Mouse (Mus musculus): ENCODE results near the gene Trnau1ap. TPM values are rescaled to one million over a fixed set of nuclear protein-coding genes. Genes with fewer than 3 reads are reported as not detected.
"Not testable (repeated sequence)": the region's sequence is repeated elsewhere in the genome, so short reads cannot be mapped to it uniquely, and the experiment has no call there.

Trnau1ap gene
- polyA plus RNA-seq, 1 experiment, result 24.1 TPM

DNA sequence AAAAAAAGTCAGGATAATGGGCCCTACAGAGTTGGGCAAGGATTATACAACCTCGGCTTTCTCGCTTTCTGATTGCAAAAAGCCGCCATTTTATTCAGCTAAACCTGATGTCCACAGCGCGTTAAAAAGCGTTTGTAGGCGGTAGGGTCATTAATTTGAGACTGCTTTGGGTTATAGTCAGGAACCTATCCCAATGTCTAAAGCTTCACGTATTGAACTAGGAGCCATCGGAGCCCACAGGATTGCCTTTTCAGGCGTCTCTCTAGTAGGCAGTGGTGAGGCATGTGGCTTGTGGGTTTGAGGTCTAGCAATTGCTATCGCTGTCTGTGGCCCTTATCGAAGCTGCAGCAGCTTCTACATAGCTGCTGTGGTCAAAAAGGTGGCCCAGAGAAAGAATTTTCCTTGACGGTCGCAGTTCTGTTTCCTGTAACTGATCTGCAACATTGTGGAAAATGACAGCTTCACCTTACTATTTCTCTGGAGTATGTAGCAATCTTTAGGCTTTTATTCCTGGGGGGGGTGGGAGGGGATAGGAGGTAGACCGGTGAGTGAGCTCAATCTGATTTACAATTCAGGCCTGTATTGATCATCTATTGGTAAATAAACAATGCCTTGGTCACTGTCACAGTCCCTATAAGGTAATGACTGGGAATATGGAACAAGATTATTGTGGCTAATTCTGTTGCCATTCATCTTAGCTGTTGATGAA is 20.0 kb downstream of the Trnau1ap start:
- Histone ChIP-seq H3K36me3 (ENCODE audit: control insufficient read depth, insufficient read depth, low read length) (peaks cover 26% of the 10 kb centered on the region), H3K4me3 (ENCODE audit: low read depth, low read length) (peak overlapping the region; percentile 88), H3K4me1 (ENCODE audit: control insufficient read depth, insufficient read depth, insufficient read length, low read length) (peaks cover 4% of the 10 kb centered on the region; the same call in 1 of the 2 replicates), H3K27ac (ENCODE audit: insufficient read depth, low read depth, low read length) (peak overlapping the region; percentile 80), H3K27me3 (ENCODE audit: control insufficient read depth, insufficient read depth, low read length) (no peaks in the 10 kb centered on the region)
- under 1% methylated on average over 15 of the region's 15 CpGs for WGBS
- TF ChIP-seq POLR2A (IDR thresholded peaks at IDR 0.05; ENCODE audit: low read depth, low read length) (no peak), CTCF (IDR thresholded peaks at IDR 0.05; ENCODE audit: extremely low read depth, insufficient read length, insufficient replicate concordance, low read depth, low read length) (no peak)

DNA sequence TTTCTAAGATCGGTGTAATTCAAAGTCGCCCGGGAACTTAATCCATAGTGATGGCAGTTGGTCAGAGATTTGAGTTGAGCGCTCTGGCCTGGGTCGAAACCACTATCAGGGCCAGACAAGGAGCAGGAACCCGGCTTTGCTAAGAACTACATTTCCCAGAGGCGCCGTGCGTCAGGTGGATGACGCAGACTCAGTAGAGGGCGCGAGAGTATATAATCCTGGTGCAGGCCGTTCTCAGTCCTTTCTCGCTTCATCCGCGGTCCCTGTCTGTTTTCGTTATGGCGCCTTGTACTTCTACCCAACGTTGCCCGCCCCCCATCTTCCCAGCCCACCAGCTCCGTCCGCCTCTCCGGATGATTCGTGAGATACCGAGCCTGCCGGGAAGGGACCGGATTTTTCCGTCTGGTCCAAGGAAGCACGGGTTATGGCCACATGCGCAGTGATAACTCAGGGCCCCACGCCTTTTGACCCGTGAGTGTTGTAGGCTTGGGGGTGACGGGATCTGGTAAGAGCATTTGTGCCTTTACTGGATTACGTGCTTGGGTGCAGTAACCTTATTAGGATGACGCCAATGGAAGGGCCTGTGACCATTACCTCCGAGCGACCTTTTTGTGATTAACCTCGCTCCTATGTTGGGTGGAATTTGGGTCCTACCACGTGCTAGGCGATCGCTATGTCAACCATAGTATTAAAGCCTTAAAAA is 20.8 kb downstream of the Trnau1ap start:
- Histone ChIP-seq H3K27me3 (ENCODE audit: control insufficient read depth, insufficient read depth, low read length) (no peaks in the 10 kb centered on the region), H3K27ac (ENCODE audit: insufficient read depth, low read depth, low read length) (peak overlapping the region; percentile 80), H3K4me1 (ENCODE audit: control insufficient read depth, insufficient read depth, insufficient read length, low read length) (peaks cover 8% of the 10 kb centered on the region; the same call in 1 of the 2 replicates), H3K36me3 (ENCODE audit: control insufficient read depth, insufficient read depth, low read length) (peaks cover 21% of the 10 kb centered on the region), H3K4me3 (ENCODE audit: low read depth, low read length) (peak overlapping the region; percentile 88)
- no peak for TF ChIP-seq CTCF (IDR thresholded peaks at IDR 0.05; ENCODE audit: extremely low read depth, insufficient read length, insufficient replicate concordance, low read depth, low read length)
- peak; percentile 97 for TF ChIP-seq POLR2A (IDR thresholded peaks at IDR 0.05; ENCODE audit: low read depth, low read length)
- WGBS, result under 1% methylated on average over 41 of the region's 41 CpGs

DNA sequence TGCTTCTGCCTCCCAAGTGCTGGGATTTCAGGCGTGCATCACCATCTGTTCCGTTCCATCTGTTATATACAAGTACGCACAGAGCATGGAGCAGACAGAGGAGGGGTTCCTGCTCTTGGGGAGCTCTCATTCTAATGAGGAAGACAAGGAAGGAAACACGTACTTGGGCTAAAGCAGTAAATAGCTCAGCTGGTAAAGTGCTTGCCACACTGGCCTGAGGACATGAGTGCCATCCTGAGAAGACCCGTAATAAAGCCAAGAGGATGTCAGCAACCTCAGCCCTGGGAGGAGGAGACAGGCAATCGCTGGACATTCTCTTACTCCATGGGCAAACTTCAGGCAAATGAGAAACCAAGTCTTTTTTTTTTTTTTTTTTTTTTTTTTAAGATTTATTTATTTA is 23.3 kb downstream of the Trnau1ap start:
- Histone ChIP-seq H3K27me3 (ENCODE audit: control insufficient read depth, insufficient read depth, low read length) (no peaks in the 10 kb centered on the region), H3K36me3 (ENCODE audit: control insufficient read depth, insufficient read depth, low read length) (peaks cover 9% of the 10 kb centered on the region), H3K4me3 (ENCODE audit: low read depth, low read length) (no peak overlapping the region), H3K4me1 (ENCODE audit: control insufficient read depth, insufficient read depth, insufficient read length, low read length) (peaks cover 8% of the 10 kb centered on the region; the same call in 1 of the 2 replicates), H3K27ac (ENCODE audit: insufficient read depth, low read depth, low read length) (peak overlapping the region; percentile 27; the same call in 1 of the 2 replicates)
- TF ChIP-seq CTCF (IDR thresholded peaks at IDR 0.05; ENCODE audit: extremely low read depth, insufficient read length, insufficient replicate concordance, low read depth, low read length), result no peak
- no peak for TF ChIP-seq POLR2A (IDR thresholded peaks at IDR 0.05; ENCODE audit: low read depth, low read length)
- 74% methylated on average over 6 of the region's 6 CpGs for WGBS

DNA sequence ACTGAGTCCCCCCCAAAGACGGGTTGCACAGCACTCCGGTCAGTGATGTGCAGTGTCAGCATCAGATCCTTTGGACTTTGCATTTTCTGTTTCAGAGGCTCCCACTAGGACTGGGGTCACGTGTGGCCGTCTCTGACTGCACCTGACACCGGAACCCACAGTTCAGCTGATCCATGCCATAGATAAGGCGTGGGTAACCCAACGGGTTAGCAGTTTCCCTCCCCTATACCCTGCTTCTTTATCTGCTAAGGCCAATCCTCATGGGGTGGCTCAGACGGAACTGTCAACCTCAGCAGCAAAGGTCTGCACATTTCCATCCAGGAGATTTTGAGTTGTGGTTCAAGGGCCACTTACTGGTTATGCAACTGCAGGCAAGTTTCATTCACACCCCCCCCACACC is 24.1 kb downstream of the Trnau1ap start:
- Histone ChIP-seq H3K4me3 (ENCODE audit: low read depth, low read length) (no peak overlapping the region), H3K4me1 (ENCODE audit: control insufficient read depth, insufficient read depth, insufficient read length, low read length) (peaks cover 8% of the 10 kb centered on the region; the same call in 1 of the 2 replicates), H3K36me3 (ENCODE audit: control insufficient read depth, insufficient read depth, low read length) (peaks cover 3% of the 10 kb centered on the region), H3K27me3 (ENCODE audit: control insufficient read depth, insufficient read depth, low read length) (no peaks in the 10 kb centered on the region), H3K27ac (ENCODE audit: insufficient read depth, low read depth, low read length) (no peak overlapping the region)
- no peak for TF ChIP-seq CTCF (IDR thresholded peaks at IDR 0.05; ENCODE audit: extremely low read depth, insufficient read length, insufficient replicate concordance, low read depth, low read length)
- no peak for TF ChIP-seq POLR2A (IDR thresholded peaks at IDR 0.05; ENCODE audit: low read depth, low read length)
- 72% methylated on average over 8 of the region's 8 CpGs for WGBS

DNA sequence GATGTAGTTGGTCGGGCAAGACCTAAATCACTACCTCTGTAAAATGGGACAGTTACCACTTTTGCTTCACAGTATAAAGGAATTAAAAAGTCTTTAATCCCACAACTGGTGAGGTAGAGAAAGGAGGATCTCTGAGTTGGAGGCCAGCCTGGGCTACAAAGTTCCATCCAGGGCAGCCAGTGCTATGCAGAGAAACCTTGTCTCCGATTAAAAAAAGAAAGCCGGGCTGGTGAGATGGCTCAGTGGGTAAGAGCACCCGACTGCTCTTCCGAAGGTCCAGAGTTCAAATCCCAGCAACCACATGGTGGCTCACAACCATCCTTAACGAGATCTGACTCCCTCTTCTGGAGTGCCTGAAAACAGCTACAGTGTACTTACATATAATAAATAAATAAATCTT is 25.9 kb downstream of the Trnau1ap start:
- H3K4me3 ChIP-seq (ENCODE audit: low read depth, low read length); H3K27ac ChIP-seq (ENCODE audit: insufficient read depth, low read depth, low read length); H3K27me3 ChIP-seq (ENCODE audit: control insufficient read depth, insufficient read depth, low read length); H3K36me3 ChIP-seq (ENCODE audit: control insufficient read depth, insufficient read depth, low read length); H3K4me1 ChIP-seq (ENCODE audit: control insufficient read depth, insufficient read depth, insufficient read length, low read length): not testable (repeated sequence)
- 23% methylated on average over 6 of the region's 6 CpGs for WGBS

DNA sequence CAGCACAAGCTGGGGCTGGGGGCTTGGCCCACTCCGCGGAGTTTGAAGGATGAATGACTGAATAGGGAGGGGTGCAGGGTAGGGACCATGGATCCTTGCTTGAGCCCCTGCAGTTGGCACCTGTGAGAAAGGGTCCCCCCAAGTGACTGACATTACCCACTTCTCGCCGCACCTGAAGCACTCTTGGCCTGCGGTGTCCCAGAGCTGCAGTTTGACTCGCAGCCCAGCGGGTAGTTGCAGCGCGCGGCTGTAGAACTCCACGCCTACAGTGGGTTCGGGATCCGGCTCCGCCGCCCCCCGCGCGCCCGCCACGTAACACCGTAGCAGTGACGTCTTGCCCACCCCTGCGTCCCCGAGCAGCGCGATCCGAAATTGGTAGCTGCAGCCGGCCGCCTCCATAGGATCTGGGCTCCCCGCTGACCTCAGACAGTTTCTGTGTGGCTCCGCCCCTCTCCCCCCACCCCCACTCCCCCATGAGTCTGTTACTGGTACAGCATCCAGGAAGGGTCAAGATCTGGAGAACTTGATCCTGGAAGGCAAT is 26.3 kb downstream of the Trnau1ap start, which contains the start of gene Rab42:
Rab42 (minus strand) TSS at position 447 of the 541 bp plus-strand sequence.
- Histone ChIP-seq H3K27me3 (ENCODE audit: control insufficient read depth, insufficient read depth, low read length) (no peaks in the 10 kb centered on the region), H3K4me1 (ENCODE audit: control insufficient read depth, insufficient read depth, insufficient read length, low read length) (peaks cover 4% of the 10 kb centered on the region; the same call in 1 of the 2 replicates), H3K4me3 (ENCODE audit: low read depth, low read length) (peak within 1 kb of the TSS; percentile 86), H3K27ac (ENCODE audit: insufficient read depth, low read depth, low read length) (no peak within 1 kb of the TSS), H3K36me3 (ENCODE audit: control insufficient read depth, insufficient read depth, low read length) (no peaks in the 10 kb centered on the region)
- 5% methylated on average over 31 of the region's 31 CpGs for WGBS
- peak; percentile 13; the same call in 1 of the 2 replicates for TF ChIP-seq POLR2A (IDR thresholded peaks at IDR 0.05; ENCODE audit: low read depth, low read length)
- peak; percentile 20; the same call in 1 of the 2 replicates for TF ChIP-seq CTCF (IDR thresholded peaks at IDR 0.05; ENCODE audit: extremely low read depth, insufficient read length, insufficient replicate concordance, low read depth, low read length)

Data from small intestine, adult 2 months (tissue).